Mouse (Mus musculus) common myeloid progenitor, adult 5-6 weeks (primary cell): ENCODE measurements around the gene Fut2. TPM values are rescaled to one million over a fixed set of nuclear protein-coding genes. Genes with fewer than 3 reads are reported as not detected.

Experiments used
- ATAC-seq: replicated peaks from 2 replicates; pipeline ENCODE4 v1.8.0; 2016; ENCODE audit warnings: low read depth, mild to moderate bottlenecking, moderate TSS enrichment, inconsistent platforms; ENCODE audit not compliant: poor library complexity, severe bottlenecking
- total RNA-seq: library from RNA; stranded (forward); fragments of 200-1000, 187-1606 nt; gene quantifications from 2 replicates; pipeline ENCODE4 v1.2.3, GENCODE M21; 2017

Fut2 gene
- total RNA-seq, 1 experiment from 2014 or later, result not detected

- ATAC-seq, result no peak
These were observed 37.4 kb upstream of the Fut2 start for GRCm38 (mm10) chr7:45703521-45704033.

DNA sequence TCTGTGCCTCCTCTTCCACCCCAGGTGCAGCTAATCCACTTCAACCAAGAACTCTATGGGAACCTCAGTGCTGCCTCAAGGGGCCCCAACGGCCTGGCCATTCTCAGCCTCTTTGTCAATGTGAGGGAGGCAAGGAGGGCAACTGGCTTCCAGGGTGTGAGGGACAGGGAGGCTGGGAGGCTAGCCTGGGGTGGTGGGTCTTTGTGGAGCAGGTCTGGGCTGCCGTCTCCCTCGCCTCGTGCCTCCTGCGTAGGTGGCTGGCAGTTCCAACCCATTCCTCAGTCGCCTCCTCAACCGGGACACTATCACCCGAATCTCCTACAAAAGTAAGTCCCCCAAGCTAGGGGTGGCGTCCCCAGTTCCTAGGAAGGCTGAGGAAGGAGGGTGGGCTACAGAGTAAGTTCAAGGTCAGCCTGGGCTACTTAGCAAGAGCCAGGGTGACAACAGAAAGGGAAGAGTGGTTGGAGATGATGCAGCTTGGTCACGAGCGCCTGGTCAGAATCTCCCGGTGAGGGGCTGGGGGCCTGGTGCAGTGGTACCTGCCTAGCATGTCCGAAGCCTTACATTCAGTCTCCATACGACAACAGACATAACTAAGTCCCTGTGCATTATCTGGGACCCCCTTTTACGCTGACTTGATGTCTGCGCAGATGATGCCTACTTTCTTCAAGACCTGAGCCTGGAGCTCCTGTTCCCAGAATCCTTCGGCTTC lies 36.8 kb upstream of the Fut2 start:
- ATAC-seq, result no peak

DNA sequence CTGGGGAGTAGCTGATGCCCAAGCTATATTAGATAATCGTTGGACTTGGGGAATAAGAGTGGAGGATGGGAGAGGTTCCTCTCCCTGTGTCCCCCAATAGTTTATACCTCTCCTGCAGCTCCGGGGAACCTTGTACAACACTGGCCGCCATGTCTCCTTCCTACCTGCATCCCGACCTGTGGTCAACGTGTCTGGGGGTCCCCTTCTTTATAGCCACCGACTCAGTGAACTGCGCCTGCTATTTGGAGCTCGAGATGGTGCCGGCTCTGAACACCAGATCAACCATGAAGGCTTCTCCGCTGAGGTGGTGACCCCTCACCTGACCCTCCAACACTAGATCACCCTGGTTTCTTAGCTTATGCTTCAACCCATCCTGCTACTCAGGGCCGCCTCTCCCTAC lies 36.1 kb upstream of the Fut2 start:
- ATAC-seq, result no peak

- no peak for ATAC-seq
These were observed 35.4 kb upstream of the Fut2 start for GRCm38 (mm10) chr7:45701607-45702006.

- no peak for ATAC-seq
These were observed 34.9 kb upstream of the Fut2 start for GRCm38 (mm10) chr7:45701072-45701471.

GRCm38 (mm10) chr7:45700301-45701015 lies 34.3 kb upstream of the Fut2 start:
- ATAC-seq, result 0 out of 2 replicates have a peak, but pooled peaks have one; percentile 19

DNA sequence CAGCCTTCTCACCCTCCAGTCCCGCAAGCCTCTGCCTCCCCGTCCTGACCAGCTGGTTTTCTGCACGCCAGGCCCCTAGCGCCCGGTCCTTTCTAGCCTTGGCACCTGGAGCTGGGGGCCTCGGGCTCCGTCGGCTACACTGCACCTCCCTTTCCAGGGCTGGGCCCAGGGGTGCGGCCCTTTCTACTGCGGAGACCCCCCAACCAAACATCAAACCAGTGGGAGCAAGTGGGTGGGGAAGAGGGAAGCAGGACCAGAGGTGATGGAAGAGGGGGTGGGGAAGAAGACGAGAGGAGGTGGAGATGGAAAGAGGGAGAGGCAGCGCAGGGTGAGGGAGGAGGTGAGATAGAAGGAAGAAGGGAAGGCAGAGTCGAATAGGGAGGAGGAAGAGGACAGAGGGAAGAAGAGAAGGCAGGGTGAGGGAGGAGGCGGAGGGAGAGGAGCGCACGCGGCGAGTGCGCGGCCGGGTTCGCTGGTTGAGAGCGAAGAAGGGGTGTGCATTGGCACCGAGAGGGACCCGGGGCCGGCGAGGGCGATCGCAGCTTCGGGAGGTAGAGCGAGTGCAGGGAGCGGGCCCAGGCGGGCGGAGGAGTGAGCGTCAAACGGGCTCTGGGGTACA lies 33.4 kb upstream of the Fut2 start, which contains the start of gene Car11:
Gene Car11, plus strand, starts transcription at position 321 of the 619 bp plus-strand sequence.
- ATAC-seq, result no peak

DNA sequence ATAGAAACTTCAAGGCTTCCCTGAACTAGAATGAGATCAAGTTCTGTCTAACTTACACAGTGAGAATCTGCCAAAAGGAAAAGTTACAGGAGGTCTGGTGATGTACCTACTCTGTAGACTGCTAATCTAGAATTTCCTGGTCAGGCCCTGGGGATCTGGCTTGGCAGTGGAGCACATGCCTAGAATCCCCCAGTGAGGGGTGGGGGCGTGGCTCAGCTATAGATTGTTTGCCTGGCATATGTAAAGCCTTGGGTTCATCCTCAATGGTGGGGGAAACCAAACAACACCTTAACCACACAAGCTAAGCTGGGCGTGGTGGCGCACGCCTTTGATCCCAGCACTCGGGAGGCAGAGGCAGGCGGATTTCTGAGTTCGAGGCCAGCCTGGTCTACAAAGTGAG lies 31.7 kb upstream of the Fut2 start:
- ATAC-seq, result no peak

GRCm38 (mm10) chr7:45695098-45695497 lies 28.9 kb upstream of the Fut2 start:
- no peak for ATAC-seq

GRCm38 (mm10) chr7:45693921-45694591 lies 27.9 kb upstream of the Fut2 start, which contains the start of gene Sec1:
Gene Sec1 (minus strand): TSS chr7:45694402.
- no peak for ATAC-seq

DNA sequence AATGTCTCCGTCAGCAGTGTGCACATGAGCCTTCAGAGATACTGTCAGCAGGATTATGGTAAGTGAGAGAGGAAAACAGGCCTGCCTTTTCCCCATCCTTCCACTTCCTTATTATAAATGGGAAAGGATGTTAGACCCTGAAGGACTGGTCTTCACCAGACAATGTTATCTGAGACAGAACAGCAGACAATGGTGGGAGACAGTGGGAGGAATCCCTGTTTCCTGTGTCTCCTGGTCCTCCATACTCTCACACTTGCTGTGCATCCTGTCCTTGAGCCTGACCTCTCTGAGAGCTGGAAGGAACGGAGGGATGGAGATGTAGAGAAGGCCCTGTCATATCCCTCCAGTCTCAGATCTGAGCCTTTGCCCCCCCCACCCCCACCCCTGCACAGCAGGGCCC lies 26.2 kb upstream of the Fut2 start:
- no peak for ATAC-seq

DNA sequence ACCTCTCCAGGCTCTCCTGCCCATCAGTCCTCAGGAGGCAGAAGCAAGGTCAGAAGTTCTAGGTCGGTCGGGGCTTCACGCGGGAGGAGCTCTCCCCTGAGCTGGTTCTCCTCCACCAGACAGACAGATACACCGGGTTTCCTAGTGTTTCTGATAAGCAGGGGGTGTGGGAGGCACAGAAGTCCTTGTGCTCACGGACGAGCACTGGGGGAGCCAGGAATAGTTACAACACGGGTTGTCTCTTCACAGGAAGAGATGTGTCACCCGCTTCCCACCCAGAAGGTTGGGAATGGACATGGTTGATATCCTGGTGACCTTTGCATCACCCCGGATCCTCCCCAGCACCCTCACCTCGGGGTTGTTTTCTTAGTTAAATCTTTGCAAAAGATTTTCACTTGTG lies 23.6 kb upstream of the Fut2 start:
- ATAC-seq, result no peak

GRCm38 (mm10) chr7:45689099-45689498 lies 22.9 kb upstream of the Fut2 start:
- ATAC-seq, result 0 out of 2 replicates have a peak, but pooled peaks have one; percentile 30

GRCm38 (mm10) chr7:45686841-45687240 lies 20.6 kb upstream of the Fut2 start:
- ATAC-seq, result no peak

DNA sequence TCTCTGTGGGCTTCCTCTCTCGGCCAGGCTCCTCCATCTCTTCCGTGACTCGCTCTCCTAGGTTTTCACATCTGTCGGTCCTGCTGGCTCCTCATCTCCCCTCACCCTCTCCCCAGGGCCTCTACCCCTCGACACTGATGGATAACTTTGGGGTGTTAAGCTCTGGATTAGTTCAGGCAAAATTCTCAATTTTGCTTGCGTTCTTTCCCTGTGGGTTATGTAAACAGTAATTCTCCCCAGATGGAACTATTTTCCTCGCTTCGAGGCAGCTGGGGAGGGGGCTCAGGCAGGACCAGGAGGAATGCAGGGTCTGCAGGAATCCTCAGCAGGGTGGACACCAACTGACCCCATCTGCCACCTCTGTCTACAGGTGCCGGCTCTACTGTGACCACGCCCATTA lies 19.6 kb upstream of the Fut2 start:
- no peak for ATAC-seq

- no peak for ATAC-seq
These were observed 17.3 kb upstream of the Fut2 start, which contains the start of gene Ntn5 for GRCm38 (mm10) chr7:45683396-45684050. Gene Ntn5 (plus strand): TSS chr7:45684022.

- ATAC-seq, result peak; percentile 88
These were observed 16.2 kb upstream of the Fut2 start for GRCm38 (mm10) chr7:45682144-45683126.

- peak; percentile 39 for ATAC-seq
These were observed 15.0 kb upstream of the Fut2 start for GRCm38 (mm10) chr7:45681046-45681736.
